Mouse (Mus musculus): ENCODE data around the gene Tlk1. TPM values are rescaled to one million over a fixed set of nuclear protein-coding genes. Genes with fewer than 3 reads are reported as not detected.

Gene Tlk1
- polyA plus RNA-seq, 1 experiment from 2014 or later = 30.1 TPM

Other genes starting within 250 kb of the Tlk1 start
- gene Gorasp2, start 164.2 kb downstream of the Tlk1 start, polyA plus RNA-seq (2016; fragmentation: Nextera tagmentation; extraction: Ambion mirVana) = 151 and 159 TPM in 2 replicates
- gene Gm26558, start 163.6 kb downstream of the Tlk1 start, polyA plus RNA-seq (2016; fragmentation: Nextera tagmentation; extraction: Ambion mirVana) = 3.0 and 3.4 TPM in 2 replicates
- gene Dcaf17, start 229.6 kb upstream of the Tlk1 start, polyA plus RNA-seq (2016; fragmentation: Nextera tagmentation; extraction: Ambion mirVana) = 43.3 and 46.2 TPM in 2 replicates
- 20.6 and 21.6 TPM in 2 replicates for gene Mettl8, start 229.9 kb upstream of the Tlk1 start, polyA plus RNA-seq (2016; fragmentation: Nextera tagmentation; extraction: Ambion mirVana)